Mouse (Mus musculus) urinary bladder, postnatal 14 days (tissue): Measurements from ENCODE around the gene Stab1.

Source experiments
- DNase-seq: peaks from one replicate; pipeline ENCODE4 v3.0.0; 2021; ENCODE audit warnings: low spot score

The Stab1 gene

GRCm38 (mm10) chr14:31194891-31195513 lies 26.6 kb upstream of the Stab1 start:
- DNase-seq = peak; percentile 79

GRCm38 (mm10) chr14:31194441-31194840 lies 26.0 kb upstream of the Stab1 start:
- no peak for DNase-seq

- DNase-seq = no peak
These were observed 25.4 kb upstream of the Stab1 start for GRCm38 (mm10) chr14:31193791-31194190.

GRCm38 (mm10) chr14:31191936-31192335 lies 23.5 kb upstream of the Stab1 start:
- DNase-seq = no peak

GRCm38 (mm10) chr14:31189348-31189747 lies 20.9 kb upstream of the Stab1 start:
- DNase-seq = no peak

GRCm38 (mm10) chr14:31188771-31189181 lies 20.3 kb upstream of the Stab1 start:
- DNase-seq = no peak

GRCm38 (mm10) chr14:31186656-31187055 lies 18.2 kb upstream of the Stab1 start:
- DNase-seq = no peak

- DNase-seq = no peak
These were observed 15.8 kb upstream of the Stab1 start for GRCm38 (mm10) chr14:31184195-31184594.

- DNase-seq = no peak
These were observed 15.1 kb upstream of the Stab1 start for GRCm38 (mm10) chr14:31183541-31183940.

GRCm38 (mm10) chr14:31182786-31183290 lies 14.4 kb upstream of the Stab1 start:
- DNase-seq = no peak

GRCm38 (mm10) chr14:31181512-31181911 lies 13.1 kb upstream of the Stab1 start:
- no peak for DNase-seq

GRCm38 (mm10) chr14:31179677-31180365 lies 11.4 kb upstream of the Stab1 start:
- no peak for DNase-seq

- DNase-seq = no peak
These were observed 9.3 kb upstream of the Stab1 start for GRCm38 (mm10) chr14:31177715-31178114.

GRCm38 (mm10) chr14:31177287-31177686 lies 8.8 kb upstream of the Stab1 start:
- DNase-seq = no peak

- no peak for DNase-seq
These were observed 5.1 kb upstream of the Stab1 start for GRCm38 (mm10) chr14:31173537-31173936.

GRCm38 (mm10) chr14:31172781-31173455 lies 4.5 kb upstream of the Stab1 start:
- DNase-seq = peak; percentile 37

- DNase-seq = no peak
These were observed 3.4 kb upstream of the Stab1 start for GRCm38 (mm10) chr14:31171821-31172220.

GRCm38 (mm10) chr14:31171386-31171785 lies 2.9 kb upstream of the Stab1 start:
- DNase-seq = no peak

GRCm38 (mm10) chr14:31170963-31171362 lies 2.5 kb upstream of the Stab1 start:
- DNase-seq = no peak

- DNase-seq = no peak
These were observed 1.1 kb upstream of the Stab1 start for GRCm38 (mm10) chr14:31169508-31169907.

GRCm38 (mm10) chr14:31166827-31167226 lies 1.6 kb downstream of the Stab1 start:
- DNase-seq = no peak

GRCm38 (mm10) chr14:31165991-31166630 lies 2.3 kb downstream of the Stab1 start:
- DNase-seq = no peak

- no peak for DNase-seq
These were observed 3.0 kb downstream of the Stab1 start for GRCm38 (mm10) chr14:31165458-31165857.
